Mouse (Mus musculus) kidney, adult 2 months (tissue): ENCODE measurements around the gene Rasgrp1. TPM values are rescaled to one million over a fixed set of nuclear protein-coding genes. Genes with fewer than 3 reads are reported as not detected.

Source experiments
- DNase-seq: peaks from one replicate; pipeline ENCODE4 v3.0.0; 2021
- H3K27ac ChIP-seq: fragments of 200-500 bp; 2 replicates; pipeline ENCODE4 v1.5.1; 2012; ENCODE audit warnings: low read depth, low read length, control low read depth, inconsistent platforms; ENCODE audit not compliant: insufficient read depth
- H3K27me3 ChIP-seq: fragments of 200-500 bp; replicated peaks from 2 replicates; pipeline ENCODE4 v1.6.1; 2012; ENCODE audit warnings: mild to moderate bottlenecking, moderate library complexity, low read length, inconsistent platforms; ENCODE audit not compliant: control insufficient read depth, insufficient read depth
- H3K36me3 ChIP-seq: fragments of 200-500 bp; 2 replicates; pipeline ENCODE4 v1.6.1; 2012; ENCODE audit warnings: mild to moderate bottlenecking, moderate library complexity, low read length, inconsistent platforms; ENCODE audit not compliant: control insufficient read depth, insufficient read depth
- H3K4me1 ChIP-seq: fragments of 200-500 bp; 2 replicates; pipeline ENCODE4 v1.6.1; 2011; ENCODE audit warnings: low read length; ENCODE audit not compliant: control insufficient read depth, insufficient read depth
- H3K4me3 ChIP-seq: fragments of 200-500 bp; 2 replicates; pipeline ENCODE4 v1.5.1; 2011; ENCODE audit warnings: mild to moderate bottlenecking, low read depth, low read length, control low read depth; ENCODE audit not compliant: insufficient read depth
- CTCF ChIP-seq: fragments of 200-500 bp; conservative IDR thresholded peaks from 2 replicates; pipeline ENCODE4 v1.5.1; 2011; ENCODE audit warnings: low read depth, mild to moderate bottlenecking, control low read depth, low read length, moderate library complexity, mixed read lengths; ENCODE audit not compliant: insufficient read depth, insufficient read length
- POLR2A ChIP-seq: fragments of 200-500 bp; IDR thresholded peaks from one replicate; pipeline ENCODE4 v1.6.1; 2011; ENCODE audit warnings: low read depth, low read length, control low read depth
- WGBS: fragments of 180-500 bp; shearing (Covaris S2); methylation state at CpG from one replicate; pipeline ENCODE4 v1.1.7; 2018; 5-methylcytosine and 5-hydroxymethylcytosine counted together
- polyA plus RNA-seq: library from polyadenylated mRNA; depleted of rRNA; stranded (reverse); fragments of >200 nt; gene quantifications from 2 replicates; pipeline ENCODE4 v1.2.3, GENCODE M21; 2012

The Rasgrp1 gene
- polyA plus RNA-seq, 1 experiment, result 3.2 TPM

GRCm38 (mm10) chr2:117299596-117300448 is 43.0 kb downstream of the Rasgrp1 start:
- Histone ChIP-seq H3K4me3 (no peak overlapping the region), H3K27ac (no peak overlapping the region), H3K27me3 (no peaks in the 10 kb centered on the region), H3K4me1 (no peaks in the 10 kb centered on the region), H3K36me3 (no peaks in the 10 kb centered on the region)
- TF ChIP-seq POLR2A (no peak), CTCF (no peak)
- 79% methylated on average over 16 of the region's 16 CpGs for WGBS
- DNase-seq, result no peak

DNA sequence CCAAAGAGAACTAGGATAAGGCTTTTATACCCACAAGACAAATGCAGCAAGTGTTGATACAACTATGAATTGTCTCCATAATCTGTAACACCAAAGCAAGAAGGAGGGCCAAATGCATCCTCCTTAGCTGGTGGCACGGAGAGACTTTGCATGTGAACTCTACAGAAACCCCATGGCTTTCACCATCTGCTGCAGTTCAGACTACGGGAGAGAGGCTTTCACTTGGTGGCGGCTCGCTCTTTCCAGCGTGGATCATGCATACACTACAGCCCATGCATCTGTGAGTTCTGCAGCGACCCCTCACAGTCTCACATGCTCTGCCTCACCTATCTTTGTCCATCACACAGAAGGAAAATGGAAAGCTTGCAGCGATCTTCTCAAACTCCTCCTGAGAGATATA is 54.5 kb downstream of the Rasgrp1 start:
- Histone ChIP-seq H3K4me3 (no peak overlapping the region), H3K27ac (no peak overlapping the region), H3K4me1 (no peaks in the 10 kb centered on the region), H3K27me3 (no peaks in the 10 kb centered on the region), H3K36me3 (no peaks in the 10 kb centered on the region)
- TF ChIP-seq POLR2A (no peak), CTCF (no peak)
- WGBS, result 93% methylated on average over 7 of the region's 7 CpGs
- no peak for DNase-seq

DNA sequence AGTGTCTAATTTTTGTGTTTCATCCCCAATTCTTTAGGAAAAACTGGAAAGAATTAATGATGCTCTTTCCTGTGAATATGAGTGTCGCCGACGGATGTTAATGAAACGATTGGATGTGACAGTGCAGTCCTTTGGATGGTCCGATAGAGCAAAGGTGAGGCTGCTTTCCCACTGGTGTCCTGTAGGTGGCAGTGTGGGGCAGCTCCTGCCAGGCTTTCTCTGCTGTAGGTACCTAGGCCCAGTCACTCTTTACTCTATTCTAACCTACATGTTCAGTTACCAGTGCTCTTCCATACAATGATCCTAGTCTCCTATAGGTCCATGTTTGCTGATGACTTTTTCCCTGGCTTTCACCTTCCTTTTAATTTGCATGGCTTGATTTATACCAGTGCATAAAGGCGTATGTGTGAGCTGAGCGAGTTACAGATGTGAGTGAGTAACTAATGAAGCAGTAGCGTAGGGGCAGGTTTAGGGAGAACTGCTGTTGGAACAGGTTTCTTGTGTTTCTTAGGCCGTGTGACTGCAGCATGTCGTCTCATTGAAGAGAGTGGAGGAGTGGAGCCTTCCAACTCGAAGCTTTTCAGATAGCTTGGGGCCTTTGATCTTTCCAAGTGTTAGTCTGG is 78.9 kb downstream of the Rasgrp1 start:
- 65% methylated on average over 11 of the region's 11 CpGs for WGBS
- Histone ChIP-seq H3K27ac (no peak overlapping the region), H3K36me3 (no peaks in the 10 kb centered on the region; the same call in none of the 2 replicates), H3K27me3 (no peaks in the 10 kb centered on the region), H3K4me3 (no peak overlapping the region), H3K4me1 (no peaks in the 10 kb centered on the region)
- peak; percentile 92 for TF ChIP-seq CTCF
- TF ChIP-seq POLR2A, result no peak
- DNase-seq, result peak; percentile 61

DNA sequence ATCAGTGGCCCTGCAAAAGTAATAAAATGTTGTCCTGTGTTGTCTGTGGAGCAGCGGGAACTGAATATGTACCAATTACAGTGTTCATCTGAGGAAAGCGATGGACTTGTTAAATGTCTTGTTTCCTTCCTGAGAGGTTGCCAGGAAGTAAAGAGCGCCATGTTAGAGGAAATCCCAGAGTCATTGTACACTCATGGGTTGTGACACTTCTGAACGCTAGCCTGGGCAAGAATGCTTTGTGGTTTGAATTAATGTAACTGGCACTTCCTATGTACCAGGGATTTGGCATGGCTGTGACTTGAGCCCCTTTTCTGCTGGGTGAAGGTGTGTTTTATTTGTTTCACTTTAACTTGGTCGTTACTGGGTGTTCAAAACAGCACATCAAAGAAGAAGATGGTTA is 80.6 kb downstream of the Rasgrp1 start:
- Histone ChIP-seq H3K27me3 (no peaks in the 10 kb centered on the region), H3K4me1 (no peaks in the 10 kb centered on the region), H3K36me3 (no peaks in the 10 kb centered on the region; the same call in none of the 2 replicates), H3K27ac (no peak overlapping the region), H3K4me3 (no peak overlapping the region)
- 81% methylated on average over 5 of the region's 5 CpGs for WGBS
- no peak for TF ChIP-seq POLR2A
- TF ChIP-seq CTCF, result no peak
- no peak for DNase-seq

DNA sequence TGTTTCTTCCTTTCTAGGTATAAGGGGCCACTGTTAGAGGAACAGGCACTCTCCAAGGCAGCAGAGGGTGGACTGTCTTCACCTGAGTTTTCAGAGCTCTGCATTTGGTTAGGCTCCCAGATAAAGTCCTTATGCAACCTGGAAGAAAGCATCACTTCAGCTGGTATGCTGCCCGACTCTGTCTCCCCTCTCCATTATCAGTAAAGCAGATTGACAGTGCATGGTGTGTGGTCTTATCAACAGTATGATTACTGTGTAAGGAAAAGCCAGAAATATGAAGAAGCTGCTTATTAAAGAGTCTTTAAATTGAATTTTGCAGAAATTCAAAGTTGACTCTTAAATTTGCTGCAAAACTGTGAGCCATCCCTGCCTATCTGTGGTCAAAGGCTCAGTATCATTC is 85.2 kb downstream of the Rasgrp1 start:
- 98% methylated on average over 1 of the region's 1 CpGs for WGBS
- Histone ChIP-seq H3K4me3 (no peak overlapping the region), H3K36me3 (no peaks in the 10 kb centered on the region), H3K27me3 (no peaks in the 10 kb centered on the region), H3K4me1 (no peaks in the 10 kb centered on the region), H3K27ac (no peak overlapping the region)
- no peak for DNase-seq
- TF ChIP-seq CTCF, result no peak
- no peak for TF ChIP-seq POLR2A

- 63% methylated on average over 2 of the region's 2 CpGs for WGBS
- no peak for DNase-seq
- Histone ChIP-seq H3K4me1 (no peaks in the 10 kb centered on the region), H3K4me3 (no peak overlapping the region), H3K27ac (no peak overlapping the region), H3K36me3 (no peaks in the 10 kb centered on the region), H3K27me3 (no peaks in the 10 kb centered on the region)
- TF ChIP-seq POLR2A (no peak), CTCF (no peak)
Measured at GRCm38 (mm10) chr2:117255415-117255814, 87.4 kb downstream of the Rasgrp1 start.

GRCm38 (mm10) chr2:117250001-117250510 is 92.7 kb downstream of the Rasgrp1 start:
- Histone ChIP-seq H3K27ac (no peak overlapping the region), H3K4me3 (peak overlapping the region; percentile 94), H3K4me1 (no peaks in the 10 kb centered on the region), H3K27me3 (no peaks in the 10 kb centered on the region), H3K36me3 (no peaks in the 10 kb centered on the region)
- no peak for TF ChIP-seq CTCF
- TF ChIP-seq POLR2A, result no peak
- under 1% methylated on average over 24 of the region's 24 CpGs for WGBS
- no peak for DNase-seq
